Mouse (Mus musculus): ENCODE data around the gene Adrm1. TPM values are rescaled to one million over a fixed set of nuclear protein-coding genes. Genes with fewer than 3 reads are reported as not detected.

The Adrm1 gene
- 174 and 183 TPM in 2 replicates for polyA plus RNA-seq (2014; fragmentation: Nextera tagmentation; extraction: Ambion mirVana)

DNA sequence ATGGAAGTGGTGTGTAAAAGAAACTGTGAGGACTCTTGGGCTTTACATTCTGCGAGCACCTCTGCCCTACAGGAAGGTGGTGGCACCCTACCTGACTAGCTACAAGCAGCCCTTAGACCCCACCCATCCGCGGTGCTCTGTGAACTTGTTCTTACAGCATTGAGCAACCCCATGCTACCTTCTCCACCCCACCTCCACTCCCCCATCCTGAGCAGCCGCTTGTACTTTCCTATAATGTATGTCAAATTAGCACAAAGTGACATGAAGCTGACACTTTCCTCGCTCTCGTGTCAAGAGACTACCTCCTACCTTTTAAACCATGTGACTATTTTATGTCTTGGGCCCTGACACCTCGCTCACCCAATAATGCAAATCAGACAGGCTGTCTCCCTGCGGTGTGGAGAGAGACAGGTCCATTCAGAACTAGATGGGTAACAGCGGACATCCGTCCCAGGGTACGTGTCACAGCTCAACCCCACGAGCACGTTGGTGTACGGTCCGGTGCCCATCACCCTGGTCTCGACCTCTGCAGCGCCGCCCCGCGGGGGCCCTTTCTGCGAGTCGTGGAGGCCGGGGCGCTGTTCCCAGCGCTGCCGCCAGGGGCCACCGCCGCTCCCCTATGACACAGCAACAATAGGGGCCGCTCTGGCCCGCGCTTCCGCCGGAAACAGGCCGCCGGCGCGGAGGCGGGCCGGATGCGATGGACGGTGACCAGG lies at the start of gene Adrm1:
Adrm1 (plus strand) TSS at position 680 of the 716 bp plus-strand sequence.
- peak; percentile 99 for ATAC-seq (ENCODE audit: low FRiP score)
- H3K9ac ChIP-seq (ENCODE audit: low read depth, low read length), result peak within 1 kb of the TSS; percentile 81
- H3K9me3 ChIP-seq (ENCODE audit: control insufficient read depth, low read length), result no peaks in the 10 kb centered on the region
- peaks cover 7% of the 10 kb centered on the region; the same call in 1 of the 2 replicates for H3K36me3 ChIP-seq (ENCODE audit: control insufficient read depth, insufficient read depth, low read length)
- H3K4me3 ChIP-seq (ENCODE audit: low read depth, low read length), result peak within 1 kb of the TSS; percentile 68
- H3K4me2 ChIP-seq (replicated peaks; ENCODE audit: low read depth, low read length), result peak within 1 kb of the TSS; percentile 93
- H3K27me3 ChIP-seq (ENCODE audit: control insufficient read depth, insufficient read depth, low read length), result no peaks in the 10 kb centered on the region
- peak; percentile 98 for DNase-seq (ENCODE audit: low spot score)
- H3K27ac ChIP-seq (ENCODE audit: low read depth, low read length), result peak within 1 kb of the TSS; percentile 82
- WGBS, result 9% methylated on average over 34 of the region's 41 CpGs
- H3K4me1 ChIP-seq (replicated peaks; ENCODE audit: control insufficient read depth, insufficient read depth, low read length), result no peaks in the 10 kb centered on the region; the same call in 1 of the 2 replicates

DNA sequence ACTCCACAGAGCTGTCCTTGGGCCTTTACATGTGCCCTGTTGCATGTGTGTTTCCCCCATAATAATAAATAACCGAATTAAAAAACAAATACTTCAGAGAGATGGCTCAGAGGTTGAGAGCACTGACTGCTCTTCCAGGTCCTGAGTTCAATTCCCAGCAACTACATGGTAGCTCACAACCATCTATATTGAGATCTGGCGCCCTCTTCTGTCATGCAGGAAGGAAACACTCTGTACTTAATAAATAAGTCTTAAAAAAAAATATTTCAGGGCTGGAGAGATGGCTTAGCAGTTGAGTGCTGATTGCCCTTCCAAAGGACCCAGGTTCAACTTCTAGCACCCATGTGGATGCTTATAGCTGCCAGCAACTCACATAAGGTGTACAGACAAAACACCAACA lies 47.1 kb upstream of the Adrm1 start:
- DNase-seq (ENCODE audit: low spot score), result no peak
- H3K27ac ChIP-seq (ENCODE audit: low read depth, low read length), result no peak overlapping the region
- H3K9me3 ChIP-seq (ENCODE audit: control insufficient read depth, low read length), result no peaks in the 10 kb centered on the region
- no peak overlapping the region for H3K4me2 ChIP-seq (replicated peaks; ENCODE audit: low read depth, low read length)
- WGBS, result 80% methylated on average over 2 of the region's 2 CpGs
- no peak overlapping the region for H3K9ac ChIP-seq (ENCODE audit: low read depth, low read length)
- peaks cover 8% of the 10 kb centered on the region for H3K4me1 ChIP-seq (replicated peaks; ENCODE audit: control insufficient read depth, insufficient read depth, low read length)
- no peaks in the 10 kb centered on the region for H3K27me3 ChIP-seq (ENCODE audit: control insufficient read depth, insufficient read depth, low read length)
- H3K36me3 ChIP-seq (ENCODE audit: control insufficient read depth, insufficient read depth, low read length), result no peaks in the 10 kb centered on the region
- no peak for ATAC-seq (ENCODE audit: low FRiP score)
- no peak overlapping the region for H3K4me3 ChIP-seq (ENCODE audit: low read depth, low read length)

DNA sequence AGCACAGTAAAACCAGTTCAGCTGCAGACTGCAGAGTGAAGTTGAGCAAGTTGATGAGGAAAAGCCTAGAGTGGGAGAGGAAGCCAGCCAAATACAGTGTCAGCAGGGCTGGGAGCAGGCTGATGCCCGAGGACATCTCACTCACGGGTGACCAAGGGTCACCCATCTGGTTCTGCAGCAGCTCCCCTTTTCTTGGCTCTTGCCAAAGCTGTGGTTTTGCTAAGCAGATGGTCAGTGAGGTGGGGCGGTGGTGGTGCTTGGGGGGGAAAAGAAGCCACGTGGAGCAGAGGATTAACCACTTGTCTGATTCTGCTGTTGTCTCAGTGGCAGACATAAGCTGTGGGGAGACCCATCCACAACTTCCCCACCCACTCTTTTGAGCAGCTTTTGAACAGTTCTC lies 45.1 kb upstream of the Adrm1 start:
- Histone ChIP-seq H3K27me3 (ENCODE audit: control insufficient read depth, insufficient read depth, low read length) (no peaks in the 10 kb centered on the region), H3K9ac (ENCODE audit: low read depth, low read length) (no peak overlapping the region), H3K4me1 (replicated peaks; ENCODE audit: control insufficient read depth, insufficient read depth, low read length) (peaks cover 4% of the 10 kb centered on the region), H3K9me3 (ENCODE audit: control insufficient read depth, low read length) (no peaks in the 10 kb centered on the region), H3K36me3 (ENCODE audit: control insufficient read depth, insufficient read depth, low read length) (no peaks in the 10 kb centered on the region), H3K4me2 (replicated peaks; ENCODE audit: low read depth, low read length) (no peak overlapping the region), H3K27ac (ENCODE audit: low read depth, low read length) (no peak overlapping the region), H3K4me3 (ENCODE audit: low read depth, low read length) (no peak overlapping the region)
- no peak for DNase-seq (ENCODE audit: low spot score)
- no peak for ATAC-seq (ENCODE audit: low FRiP score)
- 30% methylated on average over 4 of the region's 4 CpGs for WGBS

DNA sequence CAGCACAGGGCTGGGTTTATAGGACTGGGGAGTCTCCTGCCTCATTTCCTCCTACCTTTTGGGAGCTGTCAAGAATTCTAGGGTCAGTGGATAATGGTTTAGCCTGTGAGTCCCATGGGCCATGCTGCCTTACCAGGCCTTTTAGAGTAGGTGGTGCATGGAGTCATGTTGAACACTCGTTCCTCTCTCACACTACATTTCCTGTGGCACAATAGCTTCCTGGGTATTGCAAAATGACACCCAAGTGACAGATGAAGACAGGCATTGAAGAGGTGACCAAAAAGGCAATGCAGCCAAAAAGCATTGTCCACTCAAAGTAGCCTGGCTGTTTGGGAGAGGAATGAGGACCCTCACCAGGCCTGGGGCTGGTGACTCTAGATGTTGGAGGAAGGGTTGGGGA lies 43.6 kb upstream of the Adrm1 start:
- DNase-seq (ENCODE audit: low spot score), result no peak
- no peaks in the 10 kb centered on the region for H3K36me3 ChIP-seq (ENCODE audit: control insufficient read depth, insufficient read depth, low read length)
- H3K4me2 ChIP-seq (replicated peaks; ENCODE audit: low read depth, low read length), result no peak overlapping the region
- H3K9ac ChIP-seq (ENCODE audit: low read depth, low read length), result no peak overlapping the region
- no peak overlapping the region for H3K4me3 ChIP-seq (ENCODE audit: low read depth, low read length)
- ATAC-seq (ENCODE audit: low FRiP score), result no peak
- H3K27me3 ChIP-seq (ENCODE audit: control insufficient read depth, insufficient read depth, low read length), result no peaks in the 10 kb centered on the region
- H3K27ac ChIP-seq (ENCODE audit: low read depth, low read length), result no peak overlapping the region
- WGBS, result 58% methylated on average over 1 of the region's 1 CpGs
- peaks cover 4% of the 10 kb centered on the region for H3K4me1 ChIP-seq (replicated peaks; ENCODE audit: control insufficient read depth, insufficient read depth, low read length)
- H3K9me3 ChIP-seq (ENCODE audit: control insufficient read depth, low read length), result no peaks in the 10 kb centered on the region

DNA sequence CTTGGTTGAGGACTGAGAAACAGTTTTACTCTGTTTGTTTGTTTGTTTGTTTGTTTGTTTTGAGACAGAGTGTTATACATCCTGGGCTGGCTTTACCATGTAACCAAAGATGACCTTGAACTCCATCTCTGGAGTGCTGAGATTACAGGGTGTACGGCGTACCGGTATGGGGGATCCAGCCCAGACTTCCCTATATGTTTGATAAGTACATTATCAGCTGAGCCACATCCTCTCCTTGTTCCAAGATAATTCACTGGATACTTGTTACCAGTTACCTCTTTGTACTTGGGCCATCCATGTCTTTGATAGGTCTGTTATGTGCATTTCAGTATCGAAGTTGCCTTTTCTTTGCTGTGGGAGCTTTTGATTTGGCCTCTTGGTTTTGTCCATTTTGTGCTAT lies 38.1 kb upstream of the Adrm1 start:
- no peak overlapping the region for H3K9ac ChIP-seq (ENCODE audit: low read depth, low read length)
- H3K36me3 ChIP-seq (ENCODE audit: control insufficient read depth, insufficient read depth, low read length), result no peaks in the 10 kb centered on the region
- H3K4me2 ChIP-seq (replicated peaks; ENCODE audit: low read depth, low read length), result no peak overlapping the region
- no peaks in the 10 kb centered on the region for H3K27me3 ChIP-seq (ENCODE audit: control insufficient read depth, insufficient read depth, low read length)
- 94% methylated on average over 4 of the region's 4 CpGs for WGBS
- DNase-seq (ENCODE audit: low spot score), result no peak
- no peaks in the 10 kb centered on the region for H3K4me1 ChIP-seq (replicated peaks; ENCODE audit: control insufficient read depth, insufficient read depth, low read length)
- H3K4me3 ChIP-seq (ENCODE audit: low read depth, low read length), result no peak overlapping the region
- no peaks in the 10 kb centered on the region for H3K9me3 ChIP-seq (ENCODE audit: control insufficient read depth, low read length)
- no peak for ATAC-seq (ENCODE audit: low FRiP score)
- no peak overlapping the region for H3K27ac ChIP-seq (ENCODE audit: low read depth, low read length)

DNA sequence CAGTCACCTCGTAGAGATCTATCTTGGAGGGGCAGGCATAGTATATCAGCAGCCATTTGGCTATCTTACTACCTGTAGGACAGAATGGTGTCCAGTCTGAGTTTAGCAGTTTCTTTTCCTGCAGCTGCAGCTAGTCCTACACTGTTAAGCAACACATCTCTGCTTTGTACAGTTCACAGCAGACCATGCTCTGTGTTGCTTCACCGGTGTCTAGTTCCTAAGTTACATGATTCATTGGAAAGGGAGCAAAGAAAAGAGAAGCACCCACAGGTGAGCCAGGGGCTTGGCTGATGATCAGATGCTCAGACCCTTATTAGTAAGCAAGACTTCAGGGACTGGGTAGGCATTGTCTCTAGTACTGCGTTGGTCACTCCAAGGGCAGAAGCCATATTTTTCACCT lies 37.4 kb upstream of the Adrm1 start:
- WGBS, result 83% methylated on average over 3 of the region's 3 CpGs
- Histone ChIP-seq H3K4me2 (replicated peaks; ENCODE audit: low read depth, low read length) (no peak overlapping the region), H3K27me3 (ENCODE audit: control insufficient read depth, insufficient read depth, low read length) (no peaks in the 10 kb centered on the region), H3K36me3 (ENCODE audit: control insufficient read depth, insufficient read depth, low read length) (no peaks in the 10 kb centered on the region), H3K9me3 (ENCODE audit: control insufficient read depth, low read length) (no peaks in the 10 kb centered on the region), H3K9ac (ENCODE audit: low read depth, low read length) (no peak overlapping the region), H3K4me3 (ENCODE audit: low read depth, low read length) (no peak overlapping the region), H3K4me1 (replicated peaks; ENCODE audit: control insufficient read depth, insufficient read depth, low read length) (no peaks in the 10 kb centered on the region), H3K27ac (ENCODE audit: low read depth, low read length) (no peak overlapping the region)
- DNase-seq (ENCODE audit: low spot score), result no peak
- ATAC-seq (ENCODE audit: low FRiP score), result no peak

DNA sequence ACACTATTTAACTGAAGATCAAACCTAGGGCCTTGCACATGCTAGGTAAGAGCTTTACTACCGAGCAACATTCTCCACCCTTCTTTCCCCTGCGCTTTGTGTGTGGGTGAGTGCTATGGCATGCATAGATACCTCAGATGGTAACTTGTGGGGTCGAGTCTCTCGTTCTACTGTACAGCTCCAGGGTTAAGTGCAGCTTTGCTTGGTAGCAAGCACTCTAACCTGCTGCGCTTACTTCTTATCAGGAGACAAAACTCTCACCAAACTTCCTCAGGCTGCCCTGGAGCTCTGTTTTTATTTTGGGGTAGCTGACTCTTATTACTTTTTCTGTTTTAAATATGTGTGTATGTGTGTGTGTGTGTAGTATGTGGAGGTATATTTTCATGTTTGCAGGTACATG lies 35.9 kb upstream of the Adrm1 start:
- 87% methylated on average over 5 of the region's 5 CpGs for WGBS
- Histone ChIP-seq H3K4me1 (replicated peaks; ENCODE audit: control insufficient read depth, insufficient read depth, low read length) (no peaks in the 10 kb centered on the region), H3K4me3 (ENCODE audit: low read depth, low read length) (no peak overlapping the region), H3K27me3 (ENCODE audit: control insufficient read depth, insufficient read depth, low read length) (no peaks in the 10 kb centered on the region), H3K9me3 (ENCODE audit: control insufficient read depth, low read length) (no peaks in the 10 kb centered on the region), H3K36me3 (ENCODE audit: control insufficient read depth, insufficient read depth, low read length) (no peaks in the 10 kb centered on the region), H3K27ac (ENCODE audit: low read depth, low read length) (no peak overlapping the region), H3K9ac (ENCODE audit: low read depth, low read length) (no peak overlapping the region), H3K4me2 (replicated peaks; ENCODE audit: low read depth, low read length) (no peak overlapping the region)
- no peak for DNase-seq (ENCODE audit: low spot score)
- ATAC-seq (ENCODE audit: low FRiP score), result no peak

DNA sequence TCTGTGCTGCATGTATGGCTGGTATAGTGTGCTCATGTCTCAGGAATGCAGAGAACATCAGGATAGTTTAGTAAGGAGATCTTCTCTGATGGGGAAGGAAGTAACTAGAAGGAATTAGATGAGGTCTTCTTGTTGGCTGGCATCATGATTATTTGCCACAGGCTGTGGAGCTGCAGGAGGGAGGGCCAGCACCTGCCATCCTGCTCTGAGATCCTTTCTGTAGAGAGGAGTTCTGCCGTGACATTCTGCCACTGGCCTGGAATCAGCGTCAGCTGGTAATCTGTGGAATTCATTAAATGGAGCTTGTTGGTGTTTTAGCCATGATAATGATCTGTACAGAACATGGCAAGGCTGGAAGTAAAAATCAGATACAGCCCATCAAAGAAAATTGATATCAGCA lies 25.2 kb upstream of the Adrm1 start:
- Histone ChIP-seq H3K27ac (ENCODE audit: low read depth, low read length) (no peak overlapping the region), H3K4me2 (replicated peaks; ENCODE audit: low read depth, low read length) (no peak overlapping the region), H3K9ac (ENCODE audit: low read depth, low read length) (no peak overlapping the region), H3K27me3 (ENCODE audit: control insufficient read depth, insufficient read depth, low read length) (no peaks in the 10 kb centered on the region), H3K36me3 (ENCODE audit: control insufficient read depth, insufficient read depth, low read length) (0 out of 2 replicates have a peak, but pooled peaks cover 4% of the 10 kb centered on the region), H3K9me3 (ENCODE audit: control insufficient read depth, low read length) (no peaks in the 10 kb centered on the region), H3K4me3 (ENCODE audit: low read depth, low read length) (no peak overlapping the region), H3K4me1 (replicated peaks; ENCODE audit: control insufficient read depth, insufficient read depth, low read length) (no peaks in the 10 kb centered on the region)
- DNase-seq (ENCODE audit: low spot score), result no peak
- ATAC-seq (ENCODE audit: low FRiP score), result no peak
- WGBS, result 85% methylated on average over 2 of the region's 2 CpGs

DNA sequence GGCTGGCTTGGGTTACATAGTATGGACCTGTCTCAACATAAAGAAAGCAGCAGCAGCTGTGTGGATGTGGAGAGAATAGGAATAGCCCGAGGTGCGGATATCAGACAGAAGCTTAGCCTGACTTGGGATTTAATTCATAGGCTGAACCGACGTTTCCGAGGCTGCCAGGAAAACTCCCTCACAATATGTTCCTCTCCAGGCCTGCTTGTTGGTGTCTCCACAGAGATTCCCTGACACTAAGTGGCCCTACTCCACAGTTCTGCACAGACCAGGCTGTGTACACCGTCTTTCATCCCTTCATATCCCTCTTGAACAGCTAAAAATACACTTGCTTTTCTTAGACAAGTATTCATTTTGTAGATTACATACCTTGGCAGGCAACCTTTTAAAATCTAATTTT lies 23.9 kb upstream of the Adrm1 start:
- no peaks in the 10 kb centered on the region for H3K9me3 ChIP-seq (ENCODE audit: control insufficient read depth, low read length)
- ATAC-seq (ENCODE audit: low FRiP score) (no peak), DNase-seq (ENCODE audit: low spot score) (no peak)
- WGBS, result 91% methylated on average over 6 of the region's 6 CpGs
- H3K27me3 ChIP-seq (ENCODE audit: control insufficient read depth, insufficient read depth, low read length), result no peaks in the 10 kb centered on the region
- H3K4me3 ChIP-seq (ENCODE audit: low read depth, low read length), result no peak overlapping the region
- H3K9ac ChIP-seq (ENCODE audit: low read depth, low read length), result no peak overlapping the region
- no peak overlapping the region for H3K27ac ChIP-seq (ENCODE audit: low read depth, low read length)
- H3K4me2 ChIP-seq (replicated peaks; ENCODE audit: low read depth, low read length), result no peak overlapping the region
- H3K4me1 ChIP-seq (replicated peaks; ENCODE audit: control insufficient read depth, insufficient read depth, low read length), result no peaks in the 10 kb centered on the region
- 0 out of 2 replicates have a peak, but pooled peaks cover 4% of the 10 kb centered on the region for H3K36me3 ChIP-seq (ENCODE audit: control insufficient read depth, insufficient read depth, low read length)
